Mouse (Mus musculus) midbrain, postnatal 0 days (tissue): ENCODE measurements at regions not wholly inside any gene's neighbourhood (a gene's known extent, or its start where the extent isn't known, plus 50 kb on each side); places are given as distances from the start of the nearest gene placed in this dataset.

ENCODE experiments used
- ATAC-seq: fragments of 200-750 bp; cut with Nextera tagmentation; 2 replicates; pipeline ENCODE4 v1.8.0; 2017; ENCODE audit warnings: moderate number of reproducible peaks, mild to moderate bottlenecking, moderate TSS enrichment, moderate library complexity; ENCODE audit not compliant: low FRiP score
- DNase-seq: peaks from one replicate; pipeline ENCODE4 v3.0.0-alpha.2; 2015; ENCODE audit warnings: low spot score
- H3K27ac ChIP-seq: fragments of 300-500 bp; sonication (generic); 2 replicates; pipeline ENCODE4 v1.5.1; 2014; ENCODE audit warnings: low read depth, mild to moderate bottlenecking, low read length, mixed read lengths
- H3K27me3 ChIP-seq: fragments of 300-500 bp; sonication (generic); 2 replicates; pipeline ENCODE4 v1.6.1; 2014; ENCODE audit warnings: low read length, control low read depth, mixed read lengths; ENCODE audit not compliant: insufficient read depth
- H3K36me3 ChIP-seq: fragments of 300-500 bp; sonication (generic); 2 replicates; pipeline ENCODE4 v1.6.1; 2014; ENCODE audit warnings: low read length, control low read depth, mixed read lengths; ENCODE audit not compliant: insufficient read depth
- H3K4me1 ChIP-seq: fragments of 300-500 bp; sonication (generic); 2 replicates; pipeline ENCODE4 v1.6.1; 2014; ENCODE audit warnings: mild to moderate bottlenecking, control low read depth, antibody characterized with exemption, low read length, mixed read lengths; ENCODE audit not compliant: insufficient read depth
- H3K4me2 ChIP-seq: fragments of 300-500 bp; sonication (generic); 2 replicates; pipeline ENCODE4 v1.6.1; 2014; ENCODE audit warnings: low read depth, mild to moderate bottlenecking, low read length, mixed read lengths; ENCODE audit not compliant: poor library complexity, severe bottlenecking
- H3K4me3 ChIP-seq: fragments of 300-500 bp; sonication (generic); 2 replicates; pipeline ENCODE4 v1.5.1; 2014; ENCODE audit warnings: low read depth, mild to moderate bottlenecking, low read length, moderate library complexity
- H3K9ac ChIP-seq: fragments of 300-500 bp; sonication (generic); replicated peaks from 2 replicates; pipeline ENCODE4 v1.6.1; 2014; ENCODE audit warnings: mild to moderate bottlenecking, low read length, moderate library complexity, mixed read lengths; ENCODE audit not compliant: poor library complexity, severe bottlenecking
- H3K9me3 ChIP-seq: fragments of 300-500 bp; sonication (generic); 2 replicates; pipeline ENCODE4 v1.6.1; 2016; ENCODE audit warnings: low read length, control low read depth
- CTCF ChIP-seq: IDR thresholded peaks from 2 replicates; pipeline ENCODE4 v1.5.1; 2016; ENCODE audit warnings: antibody characterized with exemption, mild to moderate bottlenecking
- WGBS: fragments of 180-500 bp; shearing (Covaris S2); extraction: QIAGEN DNeasy Blood & Tissue Kit; methylation state at CpG from one replicate; pipeline ENCODE4 v1.1.7; 2014; 5-methylcytosine and 5-hydroxymethylcytosine counted together

GRCm38 (mm10) chr16:84318091-84318490 is 196.8 kb upstream of the A730009L09Rik start:
- H3K4me3 ChIP-seq, result no peak overlapping the region
- H3K4me1 ChIP-seq, result no peaks in the 10 kb centered on the region
- 86% methylated on average over 1 of the region's 1 CpGs for WGBS
- DNase-seq, result no peak
- H3K9ac ChIP-seq, result no peak overlapping the region
- H3K9me3 ChIP-seq, result no peaks in the 10 kb centered on the region
- no peaks in the 10 kb centered on the region for H3K36me3 ChIP-seq
- H3K27ac ChIP-seq, result no peak overlapping the region
- TF ChIP-seq CTCF, result no peak
- no peak for ATAC-seq
- no peak overlapping the region for H3K4me2 ChIP-seq
- H3K27me3 ChIP-seq, result no peaks in the 10 kb centered on the region

DNA sequence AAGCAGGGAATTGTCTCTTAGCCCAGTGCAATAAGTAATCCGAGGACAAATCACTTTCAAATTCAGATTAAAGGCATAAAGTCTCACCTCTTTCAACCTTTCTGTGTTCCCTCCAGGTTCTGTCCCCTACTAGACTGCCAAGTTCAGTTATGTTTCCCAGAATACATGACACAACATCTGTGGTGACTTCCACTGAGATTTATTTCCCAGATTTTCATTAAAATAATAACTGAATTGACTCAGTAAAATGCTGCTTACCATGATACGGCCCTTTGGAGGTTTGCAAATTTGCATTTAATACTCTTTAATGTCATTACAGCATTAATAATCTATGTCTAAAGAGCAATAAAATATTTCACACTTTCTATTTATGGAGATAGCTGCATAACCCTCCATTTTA is 193.4 kb upstream of the A730009L09Rik start:
- DNase-seq, result peak; percentile 30
- Histone ChIP-seq H3K27me3 (no peaks in the 10 kb centered on the region), H3K36me3 (no peaks in the 10 kb centered on the region), H3K9ac (no peak overlapping the region), H3K4me1 (no peaks in the 10 kb centered on the region), H3K4me2 (no peak overlapping the region), H3K27ac (no peak overlapping the region), H3K9me3 (no peaks in the 10 kb centered on the region), H3K4me3 (no peak overlapping the region)
- ATAC-seq, result no peak
- WGBS, result 48% methylated on average over 2 of the region's 2 CpGs
- TF ChIP-seq CTCF, result no peak

DNA sequence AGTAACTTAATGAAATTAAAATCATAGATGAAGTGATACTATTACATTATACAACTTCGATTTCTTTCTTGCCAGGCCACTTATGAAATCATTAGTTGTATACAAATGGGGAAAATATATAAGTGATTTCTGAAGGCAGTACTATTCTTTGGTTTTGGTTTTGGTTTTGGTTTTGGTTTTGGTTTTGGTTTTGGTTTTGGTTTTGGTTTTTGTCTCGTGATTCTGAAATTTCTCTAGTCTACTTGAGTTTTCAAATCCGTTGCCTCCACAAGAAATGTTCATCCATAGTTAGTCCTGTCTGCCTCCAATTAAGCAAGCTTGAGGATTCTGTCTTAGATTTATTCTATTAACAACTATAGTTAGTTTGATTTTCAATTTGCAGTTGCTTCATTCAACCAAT is 184.6 kb upstream of the A730009L09Rik start:
- Histone ChIP-seq H3K4me3 (no peak overlapping the region), H3K27me3 (no peaks in the 10 kb centered on the region), H3K27ac (no peak overlapping the region), H3K4me2 (no peak overlapping the region), H3K9me3 (no peaks in the 10 kb centered on the region), H3K36me3 (no peaks in the 10 kb centered on the region), H3K4me1 (no peaks in the 10 kb centered on the region), H3K9ac (no peak overlapping the region)
- 89% methylated on average over 3 of the region's 3 CpGs for WGBS
- no peak for ATAC-seq
- TF ChIP-seq CTCF, result no peak
- no peak for DNase-seq

DNA sequence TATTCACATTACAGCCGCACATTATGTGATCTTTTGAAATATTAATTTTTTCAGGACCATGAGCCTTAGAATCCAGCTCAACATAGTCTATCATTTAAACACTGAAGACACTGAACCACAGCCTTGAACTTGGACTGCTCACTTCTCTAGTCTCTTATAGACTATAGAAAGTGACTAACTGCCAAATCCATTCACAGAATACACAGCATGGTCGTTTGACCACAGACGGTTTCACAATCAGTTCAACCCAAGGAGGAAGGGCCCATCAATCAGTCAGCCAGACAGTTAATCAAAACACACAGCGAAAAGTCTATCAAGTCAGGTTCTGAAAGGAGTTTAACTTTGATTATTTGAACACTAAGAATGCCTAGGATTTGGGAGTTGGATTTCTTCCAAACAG is 168.8 kb upstream of the A730009L09Rik start:
- Histone ChIP-seq H3K4me2 (no peak overlapping the region), H3K36me3 (no peaks in the 10 kb centered on the region), H3K9ac (no peak overlapping the region), H3K4me3 (no peak overlapping the region), H3K4me1 (no peaks in the 10 kb centered on the region), H3K27me3 (no peaks in the 10 kb centered on the region), H3K9me3 (no peaks in the 10 kb centered on the region), H3K27ac (no peak overlapping the region)
- no peak for TF ChIP-seq CTCF
- ATAC-seq (no peak), DNase-seq (no peak)
- 71% methylated on average over 4 of the region's 4 CpGs for WGBS

DNA sequence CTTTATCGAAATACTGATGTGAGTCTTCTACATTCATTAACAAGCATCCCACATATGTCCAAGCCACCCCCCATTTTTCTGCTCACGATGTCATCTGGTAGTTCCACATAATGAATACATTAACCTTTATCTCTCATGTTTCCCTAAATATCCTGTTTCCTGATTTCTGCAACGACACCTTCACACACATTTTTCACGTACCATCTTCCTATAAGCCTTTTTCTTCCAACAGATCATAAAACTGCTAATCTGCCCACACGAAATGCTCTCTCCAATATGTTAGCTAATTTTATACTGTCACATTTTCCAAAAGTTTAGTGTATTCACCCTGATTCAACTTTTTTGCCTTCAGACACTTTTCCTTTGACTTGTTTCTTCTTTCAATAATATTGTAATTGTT is 159.8 kb upstream of the A730009L09Rik start:
- no peaks in the 10 kb centered on the region for H3K36me3 ChIP-seq
- H3K4me1 ChIP-seq, result no peaks in the 10 kb centered on the region
- no peak overlapping the region for H3K4me2 ChIP-seq
- H3K27me3 ChIP-seq, result no peaks in the 10 kb centered on the region
- no peak overlapping the region for H3K9ac ChIP-seq
- no peak for ATAC-seq
- 91% methylated on average over 5 of the region's 5 CpGs for WGBS
- TF ChIP-seq CTCF, result no peak
- no peak overlapping the region for H3K4me3 ChIP-seq
- H3K9me3 ChIP-seq, result no peaks in the 10 kb centered on the region
- no peak overlapping the region for H3K27ac ChIP-seq
- no peak for DNase-seq

GRCm38 (mm10) chr16:84365969-84366368 is 149.0 kb upstream of the A730009L09Rik start:
- no peak for DNase-seq
- 76% methylated on average over 6 of the region's 6 CpGs for WGBS
- Histone ChIP-seq H3K36me3 (no peaks in the 10 kb centered on the region), H3K9me3 (no peaks in the 10 kb centered on the region; the same call in 1 of the 2 replicates), H3K4me1 (no peaks in the 10 kb centered on the region), H3K4me3 (no peak overlapping the region), H3K27ac (no peak overlapping the region), H3K9ac (no peak overlapping the region), H3K27me3 (no peaks in the 10 kb centered on the region), H3K4me2 (no peak overlapping the region)
- TF ChIP-seq CTCF, result no peak
- no peak for ATAC-seq
